Mouse (Mus musculus): ENCODE measurements at regions not wholly inside any gene's neighbourhood (a gene's known extent, or its start where the extent isn't known, plus 50 kb on each side); places are given as distances from the start of the nearest gene placed in this dataset.

DNA sequence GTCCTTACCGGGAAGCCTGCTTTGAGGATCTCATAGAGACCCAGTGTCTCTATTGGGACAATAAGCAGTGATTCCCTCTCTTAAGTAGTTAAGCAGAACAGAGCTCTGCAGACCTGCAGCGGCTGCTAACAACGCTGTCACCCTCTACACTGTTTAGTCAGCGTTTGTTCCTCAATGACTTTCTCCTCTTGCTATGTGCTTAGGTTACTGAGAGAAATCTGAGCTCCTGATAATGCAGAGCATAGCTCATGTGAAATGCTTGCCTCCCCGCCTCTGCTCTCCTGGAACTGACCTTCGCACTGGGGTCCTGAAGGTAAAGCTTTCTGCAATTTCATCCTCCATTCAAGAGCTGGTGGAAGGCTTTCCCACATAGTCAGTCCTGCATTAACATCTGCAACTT, 226.6 kb upstream of the Ppargc1a start:
- Histone ChIP-seq H3K4me1 (ENCODE audit: control insufficient read depth, insufficient read depth, low read length) (no peaks in the 10 kb centered on the region), H3K36me3 (ENCODE audit: control insufficient read depth, insufficient read depth, low read length) (no peaks in the 10 kb centered on the region), H3K27me3 (ENCODE audit: control insufficient read depth, insufficient read depth, low read length) (no peaks in the 10 kb centered on the region), H3K4me3 (ENCODE audit: low read depth, low read length) (no peak overlapping the region), H3K27ac (ENCODE audit: low read depth, low read length) (no peak overlapping the region), H3K9ac (replicated peaks; ENCODE audit: low read depth, low read length) (no peak overlapping the region), H3K4me2 (ENCODE audit: low read depth, low read length) (no peak overlapping the region), H3K9me3 (ENCODE audit: control insufficient read depth, low read length) (no peaks in the 10 kb centered on the region)
- peak; percentile 41; the same call in 1 of the 2 replicates for ATAC-seq (ENCODE audit: low read depth)
- 48% methylated on average over 6 of the region's 6 CpGs for WGBS

DNA sequence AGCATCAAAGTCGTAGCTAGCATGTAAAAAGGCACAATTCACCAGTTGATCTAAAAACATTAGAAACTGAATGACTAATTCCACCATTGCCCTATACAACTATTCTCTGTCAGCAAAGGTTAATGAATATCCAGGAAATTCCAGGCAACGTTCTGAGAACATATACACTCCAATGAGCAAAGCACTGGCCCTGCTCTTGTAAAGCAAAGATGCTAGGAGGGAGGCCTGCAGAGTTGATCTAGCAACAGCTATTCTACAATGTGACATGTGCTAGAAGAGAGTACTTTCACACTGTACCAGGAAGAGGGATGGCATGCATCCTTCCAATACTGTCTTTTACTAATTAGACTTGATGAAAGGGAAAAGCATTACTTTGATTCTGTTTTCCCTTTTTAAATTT, 225.4 kb upstream of the Ppargc1a start:
- Histone ChIP-seq H3K4me1 (ENCODE audit: control insufficient read depth, insufficient read depth, low read length) (no peaks in the 10 kb centered on the region), H3K27me3 (ENCODE audit: control insufficient read depth, insufficient read depth, low read length) (no peaks in the 10 kb centered on the region), H3K27ac (ENCODE audit: low read depth, low read length) (no peak overlapping the region), H3K9ac (replicated peaks; ENCODE audit: low read depth, low read length) (no peak overlapping the region), H3K36me3 (ENCODE audit: control insufficient read depth, insufficient read depth, low read length) (no peaks in the 10 kb centered on the region), H3K9me3 (ENCODE audit: control insufficient read depth, low read length) (no peaks in the 10 kb centered on the region), H3K4me2 (ENCODE audit: low read depth, low read length) (no peak overlapping the region), H3K4me3 (ENCODE audit: low read depth, low read length) (no peak overlapping the region)
- WGBS: 68% methylated on average over 2 of the region's 2 CpGs
- ATAC-seq (ENCODE audit: low read depth): no peak

DNA sequence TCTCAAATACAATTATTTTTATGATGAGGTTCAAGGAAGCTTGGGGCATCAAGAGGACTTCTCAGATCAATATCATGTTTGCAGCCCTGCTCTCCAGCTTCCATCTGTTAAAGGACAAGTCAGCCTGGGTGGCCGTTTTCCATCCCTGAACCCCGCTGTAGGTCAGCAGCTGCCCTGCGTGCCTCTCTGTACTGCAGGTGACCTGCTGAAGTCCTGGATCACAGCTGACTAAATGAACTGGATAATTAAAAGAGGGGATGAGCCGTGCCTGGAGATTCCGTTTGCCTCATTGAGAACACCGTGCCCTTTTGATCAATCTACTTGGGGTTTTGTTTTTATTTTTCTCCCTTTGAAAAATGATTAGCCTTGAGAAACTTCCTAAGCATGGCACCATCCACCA, 221.2 kb upstream of the Ppargc1a start:
- WGBS: 61% methylated on average over 6 of the region's 6 CpGs
- Histone ChIP-seq H3K9ac (replicated peaks; ENCODE audit: low read depth, low read length) (no peak overlapping the region), H3K4me1 (ENCODE audit: control insufficient read depth, insufficient read depth, low read length) (no peaks in the 10 kb centered on the region), H3K27ac (ENCODE audit: low read depth, low read length) (no peak overlapping the region), H3K36me3 (ENCODE audit: control insufficient read depth, insufficient read depth, low read length) (no peaks in the 10 kb centered on the region), H3K4me3 (ENCODE audit: low read depth, low read length) (no peak overlapping the region), H3K9me3 (ENCODE audit: control insufficient read depth, low read length) (no peaks in the 10 kb centered on the region), H3K4me2 (ENCODE audit: low read depth, low read length) (no peak overlapping the region), H3K27me3 (ENCODE audit: control insufficient read depth, insufficient read depth, low read length) (no peaks in the 10 kb centered on the region)
- no peak for ATAC-seq (ENCODE audit: low read depth)

DNA sequence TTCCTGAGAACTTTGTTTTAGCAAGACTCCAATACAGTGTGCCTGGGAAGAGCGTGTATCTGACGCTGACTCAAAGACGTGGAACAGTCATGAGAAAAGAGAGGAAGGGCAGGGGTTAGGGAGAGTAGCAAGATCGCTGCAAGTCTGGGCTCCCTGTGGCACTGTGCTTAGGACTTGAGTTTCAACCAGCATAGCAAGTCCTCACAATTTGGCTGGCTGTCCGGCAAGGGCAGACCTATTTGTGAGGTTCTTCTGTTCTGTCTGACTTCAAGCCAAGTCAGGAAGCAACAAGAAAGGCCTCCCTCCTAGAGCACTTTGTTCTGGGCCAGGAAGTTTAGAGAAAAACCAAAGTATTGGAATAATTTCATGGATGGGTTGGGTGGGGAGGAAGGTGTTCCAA, 216.0 kb upstream of the Ppargc1a start:
- Histone ChIP-seq H3K4me3 (ENCODE audit: low read depth, low read length) (no peak overlapping the region), H3K4me1 (ENCODE audit: control insufficient read depth, insufficient read depth, low read length) (no peaks in the 10 kb centered on the region), H3K4me2 (ENCODE audit: low read depth, low read length) (no peak overlapping the region), H3K27ac (ENCODE audit: low read depth, low read length) (no peak overlapping the region), H3K36me3 (ENCODE audit: control insufficient read depth, insufficient read depth, low read length) (no peaks in the 10 kb centered on the region), H3K27me3 (ENCODE audit: control insufficient read depth, insufficient read depth, low read length) (no peaks in the 10 kb centered on the region), H3K9ac (replicated peaks; ENCODE audit: low read depth, low read length) (no peak overlapping the region), H3K9me3 (ENCODE audit: control insufficient read depth, low read length) (no peaks in the 10 kb centered on the region)
- 77% methylated on average over 5 of the region's 5 CpGs for WGBS
- no peak for ATAC-seq (ENCODE audit: low read depth)

DNA sequence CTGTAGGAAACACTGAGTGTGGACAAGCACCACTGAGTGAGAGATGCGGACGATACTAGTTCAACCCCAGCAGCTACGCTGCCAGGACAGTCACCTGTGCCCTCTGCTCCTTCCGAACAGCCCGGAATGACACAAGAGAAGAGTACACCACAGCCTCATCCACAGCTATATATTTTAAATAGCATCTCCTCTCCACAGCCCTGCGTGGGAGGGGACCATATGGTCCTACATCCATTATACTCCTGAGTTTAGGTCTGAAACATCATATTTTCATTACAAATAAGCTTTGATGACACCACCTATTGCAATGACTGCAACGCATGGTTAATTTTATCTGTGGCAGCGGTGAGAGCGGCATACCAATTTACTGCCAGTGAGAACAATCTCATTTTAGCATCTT, 215.6 kb upstream of the Ppargc1a start:
- Histone ChIP-seq H3K27ac (ENCODE audit: low read depth, low read length) (no peak overlapping the region), H3K36me3 (ENCODE audit: control insufficient read depth, insufficient read depth, low read length) (no peaks in the 10 kb centered on the region), H3K4me1 (ENCODE audit: control insufficient read depth, insufficient read depth, low read length) (no peaks in the 10 kb centered on the region), H3K4me3 (ENCODE audit: low read depth, low read length) (no peak overlapping the region), H3K4me2 (ENCODE audit: low read depth, low read length) (no peak overlapping the region), H3K27me3 (ENCODE audit: control insufficient read depth, insufficient read depth, low read length) (no peaks in the 10 kb centered on the region), H3K9ac (replicated peaks; ENCODE audit: low read depth, low read length) (no peak overlapping the region), H3K9me3 (ENCODE audit: control insufficient read depth, low read length) (no peaks in the 10 kb centered on the region)
- peak; percentile 46; the same call in 1 of the 2 replicates for ATAC-seq (ENCODE audit: low read depth)
- 78% methylated on average over 9 of the region's 9 CpGs for WGBS

DNA sequence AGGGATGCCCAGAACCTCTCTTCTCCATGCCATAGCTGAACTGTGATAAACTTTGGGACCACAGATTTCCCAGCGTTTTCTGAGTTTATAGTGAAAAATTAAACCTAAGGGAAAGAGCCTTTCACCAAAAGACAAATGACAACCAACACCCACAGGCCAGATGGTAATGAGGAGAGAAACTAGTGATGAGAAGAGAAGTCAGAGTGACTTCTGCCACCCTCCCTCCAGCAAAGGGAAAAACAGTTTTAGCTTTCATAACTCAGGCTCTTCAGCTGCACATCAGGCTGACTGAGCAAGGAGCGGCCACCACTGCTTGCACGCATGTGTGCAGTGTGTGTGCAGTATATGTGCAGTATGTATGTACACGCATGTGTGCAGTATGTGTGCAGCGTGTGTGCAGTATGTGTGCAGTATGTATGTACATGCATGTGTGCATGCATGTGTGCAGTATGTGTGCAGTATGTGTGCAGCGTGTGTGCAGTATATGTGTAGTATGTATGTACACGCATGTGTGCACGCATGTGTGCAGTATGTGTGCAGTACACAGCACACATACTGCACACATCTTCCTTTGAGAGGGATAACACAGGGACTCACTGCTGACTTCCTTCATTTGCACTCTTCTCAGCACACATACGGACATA, 208.1 kb upstream of the Ppargc1a start:
- Histone ChIP-seq H3K9me3 (ENCODE audit: control insufficient read depth, low read length) (no peaks in the 10 kb centered on the region), H3K36me3 (ENCODE audit: control insufficient read depth, insufficient read depth, low read length) (no peaks in the 10 kb centered on the region), H3K9ac (replicated peaks; ENCODE audit: low read depth, low read length) (no peak overlapping the region), H3K4me1 (ENCODE audit: control insufficient read depth, insufficient read depth, low read length) (no peaks in the 10 kb centered on the region), H3K27ac (ENCODE audit: low read depth, low read length) (no peak overlapping the region), H3K4me3 (ENCODE audit: low read depth, low read length) (no peak overlapping the region), H3K27me3 (ENCODE audit: control insufficient read depth, insufficient read depth, low read length) (no peaks in the 10 kb centered on the region), H3K4me2 (ENCODE audit: low read depth, low read length) (no peak overlapping the region)
- 95% methylated on average over 9 of the region's 9 CpGs for WGBS
- ATAC-seq (ENCODE audit: low read depth): 0 out of 2 replicates have a peak, but pooled peaks have one; percentile 9

DNA sequence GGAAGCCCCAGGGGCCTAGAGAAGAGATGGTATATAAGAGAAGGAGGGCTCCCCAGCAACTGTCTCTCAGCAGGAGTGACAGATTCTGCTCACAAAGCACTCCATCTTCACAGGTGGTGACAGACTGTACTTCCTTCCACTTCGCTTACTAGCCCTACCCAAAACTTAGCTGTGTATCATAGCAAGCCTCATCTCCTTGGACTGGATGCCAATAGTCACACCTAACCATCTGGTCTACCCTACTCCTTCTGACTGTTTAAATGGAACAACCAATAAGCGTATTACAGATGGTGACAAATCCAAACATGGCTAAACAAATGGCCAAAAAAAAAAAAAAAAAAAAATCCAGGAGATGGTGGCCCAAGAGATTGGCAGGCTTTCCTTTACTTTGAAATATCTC, 204.1 kb upstream of the Ppargc1a start:
- H3K27ac ChIP-seq (ENCODE audit: low read depth, low read length): no peak overlapping the region
- H3K4me1 ChIP-seq (ENCODE audit: control insufficient read depth, insufficient read depth, low read length): no peaks in the 10 kb centered on the region
- no peak overlapping the region for H3K4me2 ChIP-seq (ENCODE audit: low read depth, low read length)
- H3K9me3 ChIP-seq (ENCODE audit: control insufficient read depth, low read length): no peaks in the 10 kb centered on the region
- ATAC-seq (ENCODE audit: low read depth): no peak
- 92% methylated on average over 2 of the region's 2 CpGs for WGBS
- no peaks in the 10 kb centered on the region for H3K27me3 ChIP-seq (ENCODE audit: control insufficient read depth, insufficient read depth, low read length)
- H3K36me3 ChIP-seq (ENCODE audit: control insufficient read depth, insufficient read depth, low read length): no peaks in the 10 kb centered on the region
- H3K9ac ChIP-seq (replicated peaks; ENCODE audit: low read depth, low read length): no peak overlapping the region
- H3K4me3 ChIP-seq (ENCODE audit: low read depth, low read length): no peak overlapping the region

DNA sequence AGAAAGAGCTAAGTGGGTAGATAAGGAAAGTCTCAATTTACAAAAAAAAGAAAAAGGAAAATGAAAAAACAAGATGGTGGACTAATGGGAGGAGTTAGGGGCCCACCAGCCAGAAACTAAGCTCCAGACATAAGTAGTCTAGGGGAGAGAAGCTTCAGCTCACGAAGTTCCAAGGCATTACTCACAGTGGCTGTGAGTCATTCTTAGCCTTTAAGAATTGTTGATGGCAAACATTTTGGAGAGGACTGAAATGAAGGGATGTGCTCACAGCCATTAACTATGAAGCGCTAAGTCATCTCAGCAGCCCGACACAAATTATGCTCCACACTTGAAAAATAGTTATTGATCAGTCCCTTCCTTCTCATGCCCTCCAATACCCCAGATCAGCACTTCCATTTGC, 198.6 kb upstream of the Ppargc1a start:
- H3K4me3 ChIP-seq (ENCODE audit: low read depth, low read length): no peak overlapping the region
- WGBS: 85% methylated on average over 3 of the region's 3 CpGs
- H3K4me2 ChIP-seq (ENCODE audit: low read depth, low read length): no peak overlapping the region
- H3K36me3 ChIP-seq (ENCODE audit: control insufficient read depth, insufficient read depth, low read length): no peaks in the 10 kb centered on the region
- no peak overlapping the region for H3K27ac ChIP-seq (ENCODE audit: low read depth, low read length)
- H3K27me3 ChIP-seq (ENCODE audit: control insufficient read depth, insufficient read depth, low read length): no peaks in the 10 kb centered on the region
- ATAC-seq (ENCODE audit: low read depth): no peak
- H3K9me3 ChIP-seq (ENCODE audit: control insufficient read depth, low read length): no peaks in the 10 kb centered on the region
- H3K9ac ChIP-seq (replicated peaks; ENCODE audit: low read depth, low read length): no peak overlapping the region
- no peaks in the 10 kb centered on the region for H3K4me1 ChIP-seq (ENCODE audit: control insufficient read depth, insufficient read depth, low read length)

DNA sequence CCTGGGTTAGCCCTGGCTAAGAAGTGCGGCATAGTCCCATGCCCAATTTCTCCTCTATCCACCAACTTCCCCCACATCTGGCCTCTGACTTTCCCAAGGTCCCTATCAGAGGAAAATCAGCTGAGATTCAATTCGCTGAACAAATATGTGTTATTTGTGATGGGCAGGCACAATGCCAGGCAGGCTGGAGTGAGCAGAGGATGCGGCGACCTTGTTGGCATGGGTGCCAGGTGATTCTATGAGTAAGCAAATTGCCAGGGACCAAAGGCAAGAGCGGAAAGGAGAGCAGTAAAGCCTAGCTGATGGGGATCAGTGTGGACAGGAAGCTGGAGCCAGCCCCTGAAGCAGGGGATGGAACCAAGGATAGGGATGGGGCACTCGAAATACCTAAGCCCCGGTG, 196.9 kb upstream of the Ppargc1a start:
- Histone ChIP-seq H3K9ac (replicated peaks; ENCODE audit: low read depth, low read length) (no peak overlapping the region), H3K4me2 (ENCODE audit: low read depth, low read length) (no peak overlapping the region), H3K36me3 (ENCODE audit: control insufficient read depth, insufficient read depth, low read length) (no peaks in the 10 kb centered on the region), H3K4me3 (ENCODE audit: low read depth, low read length) (no peak overlapping the region), H3K27me3 (ENCODE audit: control insufficient read depth, insufficient read depth, low read length) (no peaks in the 10 kb centered on the region), H3K9me3 (ENCODE audit: control insufficient read depth, low read length) (no peaks in the 10 kb centered on the region), H3K27ac (ENCODE audit: low read depth, low read length) (no peak overlapping the region), H3K4me1 (ENCODE audit: control insufficient read depth, insufficient read depth, low read length) (no peaks in the 10 kb centered on the region)
- ATAC-seq (ENCODE audit: low read depth): no peak
- 91% methylated on average over 7 of the region's 7 CpGs for WGBS

All from neural tube, embryonic 14.5 days (tissue).